Mouse (Mus musculus) lung, adult 2 months (tissue): ENCODE measurements around the gene Cst9.

ENCODE experiments used
- CTCF ChIP-seq: fragments of 200-500 bp; IDR thresholded peaks from 2 replicates; pipeline ENCODE4 v1.5.1; 2011; ENCODE audit warnings: mild to moderate bottlenecking, low read length, control low read depth; ENCODE audit not compliant: insufficient read depth
- POLR2A ChIP-seq: fragments of 200-500 bp; IDR thresholded peaks from 2 replicates; pipeline ENCODE4 v1.6.1; 2011; ENCODE audit warnings: low read depth, mild to moderate bottlenecking, control low read depth, low read length, borderline replicate concordance; ENCODE audit errors: extremely low read depth

GRCm38 (mm10) chr2:148789142-148789541 lies 45.8 kb upstream of the Cst9 start, which contains the start of gene Cst12:
- TF ChIP-seq CTCF (no peak), POLR2A (no peak)
